Mouse (Mus musculus): ENCODE measurements around the gene Itgb4.

Gene Itgb4

GRCm38 (mm10) chr11:115970006-115970673 lies 4.4 kb upstream of the Itgb4 start:
- peak; percentile 87 for DNase-seq (ENCODE audit: low read depth, low spot score)

- DNase-seq (ENCODE audit: low read depth, low spot score) = peak; percentile 86
Measured at GRCm38 (mm10) chr11:115971016-115971415, 3.5 kb upstream of the Itgb4 start.

GRCm38 (mm10) chr11:115975083-115975420 lies 543 bp downstream of the Itgb4 start:
- no peak for DNase-seq (ENCODE audit: low read depth, low spot score)

GRCm38 (mm10) chr11:115975544-115975943 lies 1.0 kb downstream of the Itgb4 start:
- DNase-seq (ENCODE audit: low read depth, low spot score) = peak; percentile 46

- no peak for DNase-seq (ENCODE audit: low read depth, low spot score)
Measured at GRCm38 (mm10) chr11:115982472-115982871, 8.0 kb downstream of the Itgb4 start.

GRCm38 (mm10) chr11:115983291-115983690 lies 8.8 kb downstream of the Itgb4 start:
- DNase-seq (ENCODE audit: low read depth, low spot score) = no peak

- peak; percentile 79 for DNase-seq (ENCODE audit: low read depth, low spot score)
Measured at GRCm38 (mm10) chr11:115989686-115990085, 15.2 kb downstream of the Itgb4 start.

GRCm38 (mm10) chr11:115992098-115992497 lies 17.6 kb downstream of the Itgb4 start:
- DNase-seq (ENCODE audit: low read depth, low spot score) = no peak

GRCm38 (mm10) chr11:115995256-115995655 lies 20.7 kb downstream of the Itgb4 start:
- DNase-seq (ENCODE audit: low read depth, low spot score) = no peak

GRCm38 (mm10) chr11:115997047-115997446 lies 22.5 kb downstream of the Itgb4 start:
- no peak for DNase-seq (ENCODE audit: low read depth, low spot score)

GRCm38 (mm10) chr11:115997662-115998061 lies 23.2 kb downstream of the Itgb4 start:
- no peak for DNase-seq (ENCODE audit: low read depth, low spot score)

- DNase-seq (ENCODE audit: low read depth, low spot score) = no peak
Measured at GRCm38 (mm10) chr11:115999027-115999426, 24.5 kb downstream of the Itgb4 start.

- DNase-seq (ENCODE audit: low read depth, low spot score) = peak; percentile 84
Measured at GRCm38 (mm10) chr11:115999538-116000143, 25.1 kb downstream of the Itgb4 start.

- peak; percentile 85 for DNase-seq (ENCODE audit: low read depth, low spot score)
Measured at GRCm38 (mm10) chr11:116000607-116001006, 26.1 kb downstream of the Itgb4 start.

- DNase-seq (ENCODE audit: low read depth, low spot score) = no peak
Measured at GRCm38 (mm10) chr11:116001725-116002124, 27.2 kb downstream of the Itgb4 start.

- DNase-seq (ENCODE audit: low read depth, low spot score) = no peak
Measured at GRCm38 (mm10) chr11:116002894-116003293, 28.4 kb downstream of the Itgb4 start.

GRCm38 (mm10) chr11:116004186-116004823 lies 29.8 kb downstream of the Itgb4 start:
- no peak for DNase-seq (ENCODE audit: low read depth, low spot score)

- peak; percentile 90 for DNase-seq (ENCODE audit: low read depth, low spot score)
Measured at GRCm38 (mm10) chr11:116004840-116005700, 30.6 kb downstream of the Itgb4 start.

- DNase-seq (ENCODE audit: low read depth, low spot score) = no peak
Measured at GRCm38 (mm10) chr11:116005701-116006419, 31.4 kb downstream of the Itgb4 start.

GRCm38 (mm10) chr11:116007095-116007850 lies 32.8 kb downstream of the Itgb4 start:
- no peak for DNase-seq (ENCODE audit: low read depth, low spot score)

- no peak for DNase-seq (ENCODE audit: low read depth, low spot score)
Measured at GRCm38 (mm10) chr11:116008411-116008810, 33.9 kb downstream of the Itgb4 start.
